8 mouse cellular contexts compared by ENCODE assay signal in genomic region chr19:47854796-47855783, GRCm38 (mm10). TPM values are rescaled to one million over a fixed set of nuclear protein-coding genes. Genes with fewer than 3 reads are reported as not detected.
DNase-seq lines count a peak whose midpoint lies in the region; ATAC-seq and TF ChIP-seq lines count a peak whose summit lies in the region.

Gsto1 (plus strand) TSS chr19:47854970.

- no peaks in the 10 kb centered on the region for H3K9me3 ChIP-seq in MEL (replicated peaks; ENCODE audit: insufficient read depth, low read length)
- H3K9me3 ChIP-seq in lung, embryonic 14.5 days (ENCODE audit: low read depth, low read length), result no peaks in the 10 kb centered on the region

- no peak for TF ChIP-seq CTCF in MEL (IDR thresholded peaks at IDR 0.05 in 2 of 3, conservative IDR thresholded peaks at IDR 0.05 in 1 of 3; ENCODE audit: control insufficient read depth in 1 of 3, insufficient read depth in 1 of 3, low read depth in 2 of 3, low read length in 3 of 3, poor library complexity in 1 of 3, severe bottlenecking in 1 of 3)
- no peak for TF ChIP-seq CTCF in cerebellum, adult 2 months (IDR thresholded peaks at IDR 0.05; ENCODE audit: borderline replicate concordance, insufficient read depth, low read depth, low read length)
- no peak for TF ChIP-seq CTCF in lung, embryonic 14.5 days (IDR thresholded peaks at IDR 0.05; ENCODE audit: low read depth)

- no peak; a peak in 1 of 4 replicates for TF ChIP-seq EP300 in MEL (IDR thresholded peaks at IDR 0.05; ENCODE audit: low read depth in 1 of 2, low read length in 2 of 2)

- peak within 1 kb of the TSS; percentile 87 for H3K9ac ChIP-seq in MEL (ENCODE audit: control insufficient read depth, low read depth, low read length, poor library complexity, severe bottlenecking)
- H3K9ac ChIP-seq in lung, embryonic 14.5 days, result peak within 1 kb of the TSS; percentile 55

- H3K4me1 ChIP-seq in MEL (ENCODE audit: control insufficient read depth in 1 of 2, insufficient read depth in 2 of 2, low read length in 2 of 2), result peaks cover 5 to 10% of the 10 kb centered on the region in 2 experiments
- no peaks in the 10 kb centered on the region for H3K4me1 ChIP-seq in cerebellum, adult 2 months (ENCODE audit: control insufficient read depth, insufficient read depth, low read length)
- peaks cover 11% of the 10 kb centered on the region for H3K4me1 ChIP-seq in lung, embryonic 14.5 days (ENCODE audit: insufficient read depth)

- TF ChIP-seq POLR2A in MEL (IDR thresholded peaks at IDR 0.05; ENCODE audit: control insufficient read depth in 1 of 2, insufficient read depth in 1 of 2, low read depth in 1 of 2, low read length in 2 of 2, poor library complexity in 1 of 2), result peak; percentile 89 to 96
- TF ChIP-seq POLR2A in cerebellum, adult 2 months (IDR thresholded peaks at IDR 0.05; ENCODE audit: borderline replicate concordance, insufficient read depth, low read length), result peak; percentile 80

- H3K4me3 ChIP-seq in MEL (ENCODE audit: control insufficient read depth in 1 of 2, insufficient read depth in 1 of 2, low read depth in 2 of 2, low read length in 2 of 2), result peak within 1 kb of the TSS; percentile 82 to 86
- peak within 1 kb of the TSS; percentile 71 for H3K4me3 ChIP-seq in cerebellum, adult 2 months (replicated peaks; ENCODE audit: insufficient read depth, low read depth, low read length)
- H3K4me3 ChIP-seq in lung, embryonic 14.5 days (ENCODE audit: low read depth, low read length), result peak within 1 kb of the TSS; percentile 53

- peak within 1 kb of the TSS; percentile 84 for H3K4me2 ChIP-seq in lung, embryonic 14.5 days

- peaks cover 5 to 6% of the 10 kb centered on the region in 2 experiments for H3K36me3 ChIP-seq in MEL (ENCODE audit: control insufficient read depth in 1 of 2, insufficient read depth in 2 of 2, low read length in 2 of 2)
- H3K36me3 ChIP-seq in lung, embryonic 14.5 days (ENCODE audit: insufficient read depth), result peaks cover 13% of the 10 kb centered on the region; the same call in 1 of the 2 replicates

- 2% methylated on average over 60 of the region's 60 CpGs for WGBS in cerebellum, adult 2 months
- under 1% methylated on average over 60 of the region's 60 CpGs for WGBS in lung, embryonic 14.5 days

- H3K27me3 ChIP-seq in MEL (ENCODE audit: control insufficient read depth in 1 of 2, insufficient read depth in 2 of 2, low read length in 2 of 2), result no peaks in the 10 kb centered on the region
- H3K27me3 ChIP-seq in cerebellum, adult 2 months (ENCODE audit: control insufficient read depth, insufficient read depth, low read length), result no peaks in the 10 kb centered on the region
- H3K27me3 ChIP-seq in lung, embryonic 14.5 days (ENCODE audit: insufficient read depth, low read length), result no peaks in the 10 kb centered on the region

- TF ChIP-seq RAD21 in MEL (IDR thresholded peaks at IDR 0.05; ENCODE audit: low read depth, low read length), result no peak

- DNase-seq in MEL (ENCODE audit: low read depth, low spot score), result peak; percentile 94
- peak; percentile 88 to 91 for DNase-seq in cerebellum, adult 2 months
- DNase-seq in forelimb bud, embryonic 11.5 days (ENCODE audit: low read depth, low spot score), result peak; percentile 84
- peak; percentile 90 for DNase-seq in heart, postnatal 4 days
- peak; percentile 83 to 85 for DNase-seq in layer of hippocampus, adult 8-10 months (ENCODE audit: low spot score in 2 of 2)
- peak; percentile 93 for DNase-seq in lung, embryonic 14.5 days
- peak; percentile 80 for DNase-seq in testis, postnatal 14 days (ENCODE audit: low spot score)

- peak; percentile 97 for ATAC-seq in lung, embryonic 14.5 days (ENCODE audit: insufficient read depth)
- peak; percentile 60 for ATAC-seq in neutrophil, adult 5-6 weeks (ENCODE audit: extremely low read depth, insufficient number of reproducible peaks, low FRiP score, poor library complexity, severe bottlenecking)

- peak within 1 kb of the TSS; percentile 64 for H3K27ac ChIP-seq in MEL (ENCODE audit: control insufficient read depth, low read depth, low read length)
- H3K27ac ChIP-seq in cerebellum, adult 2 months (ENCODE audit: insufficient read depth, low read length), result no peak within 1 kb of the TSS
- H3K27ac ChIP-seq in lung, embryonic 14.5 days (ENCODE audit: low read depth), result no peak within 1 kb of the TSS

- peaks cover 10% of the 10 kb centered on the region for H3K79me2 ChIP-seq in MEL (ENCODE audit: control insufficient read depth, insufficient read depth, low read length, poor library complexity)

TF ChIP-seq in MEL, 35 proteins besides CTCF, POLR2A, EP300 and RAD21:
- TF ChIP-seq GABPA (IDR thresholded peaks at IDR 0.05; ENCODE audit: low read depth, low read length) (no peak), ZC3H11A (IDR thresholded peaks at IDR 0.05; ENCODE audit: low read depth, low read length) (no peak), KAT2A (conservative IDR thresholded peaks at IDR 0.05; ENCODE audit: low read depth, low read length) (no peak), NRF1 (IDR thresholded peaks at IDR 0.05; ENCODE audit: insufficient read depth, low read depth, low read length, poor library complexity, severe bottlenecking) (no peak), SMC3 (IDR thresholded peaks at IDR 0.05; ENCODE audit: low read depth, low read length) (no peak), BHLHE40 (IDR thresholded peaks at IDR 0.05; ENCODE audit: borderline replicate concordance, low read depth, low read length) (no peak), CHD1 (IDR thresholded peaks at IDR 0.05; ENCODE audit: low read depth, low read length) (no peak), MAFK (IDR thresholded peaks at IDR 0.05; ENCODE audit: borderline replicate concordance, low read depth, low read length) (no peak), MAZ (IDR thresholded peaks at IDR 0.05; ENCODE audit: low read depth, low read length) (peak; percentile 78; the same call in 1 of the 2 replicates), POLR2AphosphoS5 (IDR thresholded peaks at IDR 0.05; ENCODE audit: borderline replicate concordance, low read depth, low read length) (no peak), ELF1 (IDR thresholded peaks at IDR 0.05; ENCODE audit: low read depth, low read length) (no peak; the same call in 1 of the 2 replicates), ZMIZ1 (IDR thresholded peaks at IDR 0.05; ENCODE audit: low read depth, low read length) (peak; percentile 68; the same call in 1 of the 2 replicates), TCF12 (IDR thresholded peaks at IDR 0.05; ENCODE audit: low read depth, low read length) (peak; percentile 33; the same call in 1 of the 2 replicates), MAX (IDR thresholded peaks at IDR 0.05; ENCODE audit: low read length) (peak; percentile 94), ETS1 (IDR thresholded peaks at IDR 0.05; ENCODE audit: low read depth, low read length) (0 out of 2 replicates have a peak, but pooled peaks have one; percentile 6), MYC (IDR thresholded peaks at IDR 0.05; ENCODE audit: low read depth, low read length) (peak; percentile 83; the same call in 1 of the 2 replicates), JUND (IDR thresholded peaks at IDR 0.05; ENCODE audit: low read depth, low read length) (no peak; the same call in 1 of the 2 replicates), GATA1 (IDR thresholded peaks at IDR 0.05; ENCODE audit: low read depth, low read length) (0 out of 2 replicates have a peak, but pooled peaks have one; percentile 21), USF1 (IDR thresholded peaks at IDR 0.05; ENCODE audit: low read depth, low read length) (peak; percentile 33; the same call in 1 of the 2 replicates), RCOR1 (IDR thresholded peaks at IDR 0.05; ENCODE audit: low read depth, low read length) (0 out of 2 replicates have a peak, but pooled peaks have one; percentile 31), HCFC1 (IDR thresholded peaks at IDR 0.05; ENCODE audit: low read depth, low read length) (peak; percentile 66), USF2 (IDR thresholded peaks at IDR 0.05; ENCODE audit: borderline replicate concordance in 1 of 2, insufficient read depth in 1 of 2, low read depth in 1 of 2, low read length in 2 of 2) (no peak), TBP (IDR thresholded peaks at IDR 0.05; ENCODE audit: low read depth, low read length) (peak; percentile 78), MYB (IDR thresholded peaks at IDR 0.05; ENCODE audit: low read depth, low read length) (no peak), SIN3A (IDR thresholded peaks at IDR 0.05; ENCODE audit: low read length) (peak; percentile 95), E2F4 (IDR thresholded peaks at IDR 0.05; ENCODE audit: borderline replicate concordance, low read depth, low read length) (no peak), MEF2A (IDR thresholded peaks at IDR 0.05; ENCODE audit: extremely low read depth, insufficient replicate concordance, low read depth, low read length, poor library complexity, severe bottlenecking) (no peak), MXI1 (IDR thresholded peaks at IDR 0.05; ENCODE audit: low read depth, low read length) (peak; percentile 98), POLR2AphosphoS2 (IDR thresholded peaks at IDR 0.05; ENCODE audit: low read length) (peak; percentile 63; the same call in 1 of the 2 replicates), TAL1 (IDR thresholded peaks at IDR 0.05; ENCODE audit: low read length) (no peak), NELFE (IDR thresholded peaks at IDR 0.05; ENCODE audit: low read depth, low read length) (peak; percentile 86), ZKSCAN1 (IDR thresholded peaks at IDR 0.05; ENCODE audit: low read depth, low read length) (no peak), CHD2 (IDR thresholded peaks at IDR 0.05; ENCODE audit: low read length) (no peak), ZNF384 (IDR thresholded peaks at IDR 0.05; ENCODE audit: low read depth, low read length) (no peak; the same call in 1 of the 2 replicates), UBTF (IDR thresholded peaks at IDR 0.05; ENCODE audit: borderline replicate concordance, insufficient read depth, low read depth, low read length) (no peak)

RNA-seq across cellular contexts. Expression of gene Gsto1, which starts in this region (rescaled TPM):
- total RNA-seq in MEL (2012; rRNA removed), result 114 and 143 TPM in 2 replicates
- polyA plus RNA-seq in MEL (2012; ENCODE audit: insufficient read depth in 1 of 2, insufficient read length in 2 of 2, low read depth in 1 of 2, low replicate concordance in 2 of 2, missing spikeins in 1 of 2), result 100 to 1,000 TPM; 190 to 461 TPM
- 40.5 and 42.1 TPM in 2 replicates for polyA plus RNA-seq in cerebellum, adult 2 months (2012; rRNA removed)
- 10 to 100 TPM; 68.9 to 69.7 TPM for total RNA-seq in heart, postnatal 4 days (2021)
- 10 to 100 TPM; 49.8 to 60.2 (median 56.1) TPM for total RNA-seq in layer of hippocampus, adult 8-10 months (2022)
- polyA plus RNA-seq in lung, embryonic 14.5 days (2014; fragmentation: Nextera tagmentation; extraction: Ambion mirVana), result 80.5 and 80.6 TPM in 2 replicates
- 117 and 147 TPM in 2 replicates for total RNA-seq in neutrophil, adult 5-6 weeks (2017)
